Mouse (Mus musculus) stomach, embryonic 16.5 days (tissue): ENCODE data around the gene Cox11. TPM values are rescaled to one million over a fixed set of nuclear protein-coding genes. Genes with fewer than 3 reads are reported as not detected.

ENCODE experiments used
- ATAC-seq: fragments of 200-750 bp; cut with Nextera tagmentation; 2 replicates; pipeline ENCODE4 v1.8.0; 2017; ENCODE audit warnings: moderate number of reproducible peaks, moderate TSS enrichment; ENCODE audit not compliant: insufficient read depth, low FRiP score
- H3K27ac ChIP-seq: fragments of 300-500 bp; sonication (generic); 2 replicates; pipeline ENCODE4 v1.5.1; 2014; ENCODE audit warnings: low read length
- H3K27me3 ChIP-seq: fragments of 300-500 bp; sonication (generic); 2 replicates; pipeline ENCODE4 v1.6.1; 2014; ENCODE audit warnings: low read length, control low read depth, mixed read lengths; ENCODE audit not compliant: control insufficient read depth, insufficient read depth
- H3K36me3 ChIP-seq: fragments of 300-500 bp; sonication (generic); 2 replicates; pipeline ENCODE4 v1.6.1; 2014; ENCODE audit warnings: low read length; ENCODE audit not compliant: control insufficient read depth, insufficient read depth
- H3K4me1 ChIP-seq: fragments of 300-500 bp; sonication (generic); 2 replicates; pipeline ENCODE4 v1.6.1; 2014; ENCODE audit warnings: low read length, control low read depth, mixed read lengths; ENCODE audit not compliant: control insufficient read depth, insufficient read depth
- H3K4me2 ChIP-seq: fragments of 300-500 bp; sonication (generic); 2 replicates; pipeline ENCODE4 v1.6.1; 2014; ENCODE audit warnings: low read depth, low read length, mixed read lengths
- H3K4me3 ChIP-seq: fragments of 300-500 bp; sonication (generic); replicated peaks from 2 replicates; pipeline ENCODE4 v1.5.1; 2014; ENCODE audit warnings: mild to moderate bottlenecking, low read length
- H3K9ac ChIP-seq: fragments of 300-500 bp; sonication (generic); 2 replicates; pipeline ENCODE4 v1.6.1; 2014; ENCODE audit warnings: low read length
- H3K9me3 ChIP-seq: fragments of 300-500 bp; sonication (generic); replicated peaks from 2 replicates; pipeline ENCODE4 v1.6.1; 2016; ENCODE audit warnings: low read length, control low read depth; ENCODE audit not compliant: control insufficient read depth
- WGBS: fragments of 180-500 bp; shearing (Covaris S2); extraction: QIAGEN DNeasy Blood & Tissue Kit; methylation state at CpG from one replicate; pipeline ENCODE4 v1.1.7; 2014; 5-methylcytosine and 5-hydroxymethylcytosine counted together
- polyA plus RNA-seq: library from polyadenylated mRNA; unstranded; fragments of >200 nt; fragmentation: Nextera tagmentation; extraction: Ambion mirVana; gene quantifications from 2 replicates; pipeline ENCODE4 v1.2.1, GENCODE M21; 2015

Cox11 gene
- polyA plus RNA-seq, 1 experiment from 2014 or later = 31.3 TPM

DNA sequence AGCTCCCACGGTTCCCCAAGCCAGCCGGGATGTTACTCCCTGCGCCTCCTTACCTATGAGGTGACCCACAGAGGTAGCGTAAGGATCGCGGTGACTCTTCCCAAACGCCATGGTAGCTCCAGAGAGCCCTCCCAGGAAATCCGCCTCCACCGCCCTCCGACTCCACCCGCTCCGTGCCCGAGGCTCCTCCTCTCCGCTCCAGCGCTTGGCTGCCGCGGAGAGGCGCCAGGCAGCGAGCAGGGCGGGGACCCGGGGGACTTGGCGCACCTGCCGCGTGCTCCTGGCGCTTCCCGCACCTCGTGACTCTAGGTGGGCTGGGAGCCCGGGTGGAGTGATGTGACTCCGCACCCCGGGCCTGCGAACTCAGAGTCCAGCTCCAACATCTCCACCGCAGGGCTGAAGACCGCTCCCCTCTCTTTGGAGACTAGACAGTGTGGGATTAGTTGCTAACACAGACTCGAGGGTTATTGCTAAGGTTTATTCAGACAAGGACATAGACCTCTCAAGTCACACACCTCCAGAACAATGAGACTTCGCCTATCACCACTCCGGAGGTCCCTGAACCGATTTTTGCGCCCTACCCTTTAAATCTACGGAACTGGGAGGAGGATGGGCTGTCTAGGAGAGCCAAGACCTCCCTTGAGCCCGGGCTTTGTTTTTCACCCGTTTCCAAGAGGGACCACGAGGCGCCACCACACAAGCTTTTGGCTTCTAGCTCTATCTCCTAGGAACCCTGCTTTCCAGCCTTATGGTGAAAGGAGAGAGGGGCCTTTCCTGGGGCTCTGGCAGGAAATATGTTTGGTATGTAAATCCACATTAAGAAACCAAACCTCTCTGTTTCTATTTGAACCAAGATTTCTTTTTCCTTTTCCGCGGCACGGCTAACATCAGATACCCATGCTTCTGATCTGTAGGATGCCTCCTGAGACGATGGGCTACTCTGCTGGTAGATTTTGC lies 49.8 kb downstream of the Cox11 start, which contains the start of gene Tom1l1:
Gene Tom1l1, minus strand, starts transcription at position 907 of the 957 bp plus-strand sequence.
- peaks cover 13% of the 10 kb centered on the region for H3K4me1 ChIP-seq
- H3K4me2 ChIP-seq = peak within 1 kb of the TSS; percentile 91
- ATAC-seq = peak; percentile 95
- peaks cover 6% of the 10 kb centered on the region; the same call in 1 of the 2 replicates for H3K36me3 ChIP-seq
- H3K27ac ChIP-seq = peak within 1 kb of the TSS; percentile 37
- no peaks in the 10 kb centered on the region for H3K9me3 ChIP-seq
- peak within 1 kb of the TSS; percentile 56 for H3K4me3 ChIP-seq
- WGBS = 5% methylated on average over 47 of the region's 47 CpGs
- H3K27me3 ChIP-seq = no peaks in the 10 kb centered on the region
- peak within 1 kb of the TSS; percentile 59 for H3K9ac ChIP-seq

DNA sequence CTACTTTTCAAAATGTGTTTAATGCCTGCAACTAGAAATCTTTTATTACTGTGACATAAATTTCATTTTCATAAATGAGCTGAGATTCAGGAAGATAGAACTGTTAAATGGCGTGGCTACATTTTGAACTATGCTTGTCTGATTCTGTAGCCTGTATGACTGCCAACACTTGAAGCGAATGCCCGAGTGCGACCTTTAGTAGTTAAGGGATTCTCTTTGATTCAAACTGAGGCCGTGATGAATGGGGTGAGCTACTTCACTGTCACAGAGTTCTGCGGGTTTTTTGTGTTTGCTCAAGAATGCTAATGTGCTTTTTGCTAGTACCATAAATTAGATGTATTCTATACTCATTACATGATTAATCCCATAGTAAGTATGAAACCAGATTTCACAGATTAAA lies 52.4 kb downstream of the Cox11 start:
- 48% methylated on average over 6 of the region's 6 CpGs for WGBS
- Histone ChIP-seq H3K4me1 (peaks cover 13% of the 10 kb centered on the region), H3K27me3 (no peaks in the 10 kb centered on the region), H3K4me3 (no peak overlapping the region), H3K9me3 (no peaks in the 10 kb centered on the region), H3K36me3 (no peaks in the 10 kb centered on the region), H3K9ac (no peak overlapping the region), H3K4me2 (no peak overlapping the region), H3K27ac (no peak overlapping the region)
- no peak for ATAC-seq

DNA sequence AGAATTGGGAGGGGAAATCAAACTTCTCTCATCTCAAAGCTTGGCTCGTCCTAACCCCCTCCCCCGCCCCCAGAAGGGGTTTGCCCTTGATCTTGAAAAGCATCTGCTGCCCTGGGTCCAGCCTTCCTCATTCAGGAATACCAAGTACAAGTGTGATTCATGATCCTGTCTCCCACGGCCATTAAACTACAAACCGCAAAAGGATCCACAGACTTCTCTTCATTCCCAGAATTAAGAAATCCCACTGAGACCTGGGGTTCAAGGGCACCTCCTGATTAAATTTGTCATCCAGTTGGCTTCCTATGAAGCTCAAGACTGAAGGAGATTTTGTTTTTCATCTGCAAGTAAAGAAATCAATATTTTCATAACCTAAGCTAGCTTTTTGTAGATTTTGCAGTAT lies 56.2 kb downstream of the Cox11 start:
- no peak overlapping the region for H3K27ac ChIP-seq
- H3K4me3 ChIP-seq = no peak overlapping the region
- 46% methylated on average over 4 of the region's 4 CpGs for WGBS
- H3K27me3 ChIP-seq = no peaks in the 10 kb centered on the region
- H3K9ac ChIP-seq = no peak overlapping the region
- ATAC-seq = no peak
- no peaks in the 10 kb centered on the region for H3K9me3 ChIP-seq
- H3K4me1 ChIP-seq = no peaks in the 10 kb centered on the region
- no peaks in the 10 kb centered on the region for H3K36me3 ChIP-seq
- no peak overlapping the region for H3K4me2 ChIP-seq

Other genes starting within 250 kb of the Cox11 start
- gene Hlf, start 247.3 kb upstream of the Cox11 start, polyA plus RNA-seq = 2.2 and 2.3 TPM in 2 replicates
- gene Stxbp4, start 89 bp upstream of the Cox11 start, polyA plus RNA-seq = 14.1 and 16.0 TPM in 2 replicates
- 40.3 and 47.1 TPM in 2 replicates for gene Tom1l1, start 50.2 kb downstream of the Cox11 start, polyA plus RNA-seq